Mouse (Mus musculus) layer of hippocampus, postnatal 25 days (tissue): ENCODE measurements at regions not wholly inside any gene's neighbourhood (a gene's known extent, or its start where the extent isn't known, plus 50 kb on each side); places are given as distances from the start of the nearest gene placed in this dataset.

ENCODE experiments used
- DNase-seq, 2 experiments: peaks; one replicate each; pipeline ENCODE4 v3.0.0; 2022; ENCODE audit warnings: mixed read lengths in 2 of 2, low spot score in 1 of 2; ENCODE audit errors: extremely low spot score in 1 of 2

- no peak for DNase-seq
Observed at GRCm38 (mm10) chr15:5584381-5584780, 340.4 kb upstream of the Ptger4 start.

DNA sequence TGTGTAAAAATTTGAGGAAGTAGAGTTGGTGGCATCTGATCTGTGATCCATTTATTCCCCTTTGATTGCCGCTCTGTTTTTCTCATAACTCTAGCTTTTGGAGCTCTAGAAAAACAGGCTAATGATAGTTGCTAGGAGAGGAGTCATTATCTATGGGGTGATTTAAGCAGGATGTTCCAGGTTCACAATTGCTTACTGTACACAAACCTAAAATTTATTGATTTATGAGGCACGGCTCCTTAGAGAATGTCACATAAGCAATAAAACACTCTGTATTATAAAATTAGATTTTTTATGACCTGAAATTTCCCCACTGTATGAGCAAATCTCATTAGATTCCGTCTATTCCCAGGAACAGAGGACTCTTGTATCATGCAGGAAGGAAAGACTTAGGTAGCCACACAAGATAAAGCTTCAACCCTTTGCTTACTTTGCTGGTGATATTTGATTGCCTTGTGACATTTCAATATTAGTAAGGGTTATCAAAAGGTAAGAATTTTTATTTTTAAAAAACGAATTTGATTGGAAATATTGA, 360.8 kb upstream of the Ptger4 start:
- no peak for DNase-seq

- DNase-seq: no peak
Observed at GRCm38 (mm10) chr15:5607533-5607932, 363.5 kb upstream of the Ptger4 start.

GRCm38 (mm10) chr15:5623021-5623420, 379.0 kb upstream of the Ptger4 start:
- DNase-seq: no peak

- DNase-seq: no peak
Observed at GRCm38 (mm10) chr15:5625367-5625766, 381.4 kb upstream of the Ptger4 start.

GRCm38 (mm10) chr15:5646673-5647072, 402.7 kb upstream of the Ptger4 start:
- no peak for DNase-seq

- no peak for DNase-seq
Observed at GRCm38 (mm10) chr15:5658796-5659195, 414.8 kb upstream of the Ptger4 start.

DNA sequence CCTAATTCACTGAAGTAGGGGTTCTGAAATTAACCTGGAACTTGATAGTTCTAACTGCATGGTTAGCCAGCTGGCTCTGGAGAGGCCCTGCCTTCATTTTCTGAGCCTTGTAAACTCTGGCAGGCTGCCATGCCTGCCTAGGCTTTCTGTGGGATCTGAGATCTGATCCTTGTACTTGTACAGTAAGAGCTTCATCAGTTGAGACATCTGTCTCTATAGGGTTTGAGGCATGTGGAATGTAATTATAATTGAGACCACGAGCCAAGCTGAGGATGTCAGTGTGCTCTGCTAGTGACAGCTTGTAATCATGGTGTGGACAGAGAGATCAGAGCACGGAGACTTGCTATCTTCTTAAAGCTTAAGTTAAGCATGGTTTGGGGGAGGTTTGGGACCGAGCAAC, 416.8 kb upstream of the Ptger4 start:
- DNase-seq: no peak

DNA sequence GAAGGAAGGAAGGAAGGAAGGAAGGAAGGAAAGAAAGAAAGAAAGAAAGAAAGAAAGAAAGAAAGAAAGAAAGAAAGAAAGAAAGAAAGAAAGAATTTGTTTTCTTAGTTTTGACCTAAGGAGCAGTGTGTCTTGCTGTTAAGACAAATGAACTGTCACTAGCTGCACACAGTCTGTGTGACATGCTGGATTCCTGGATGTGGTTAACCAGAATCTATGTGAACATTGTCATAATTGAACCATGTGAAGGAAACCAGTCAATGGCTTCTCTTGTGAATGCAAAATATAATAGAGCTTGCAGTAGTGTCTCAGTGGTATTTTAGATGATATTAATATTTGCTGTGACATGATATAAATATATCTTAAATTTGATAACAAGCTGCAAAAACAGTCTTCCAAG, 427.8 kb upstream of the Ptger4 start:
- no peak for DNase-seq

GRCm38 (mm10) chr15:5676704-5677103, 432.7 kb upstream of the Ptger4 start:
- no peak for DNase-seq

- DNase-seq: no peak
Observed at GRCm38 (mm10) chr15:5693810-5694209, 449.8 kb upstream of the Ptger4 start.

- no peak for DNase-seq
Observed at GRCm38 (mm10) chr15:5695015-5695414, 451.0 kb upstream of the Ptger4 start.

- no peak for DNase-seq
Observed at GRCm38 (mm10) chr15:5708454-5708853, 464.5 kb upstream of the Ptger4 start.

- no peak for DNase-seq
Observed at GRCm38 (mm10) chr15:5740658-5741057, 496.7 kb upstream of the Ptger4 start.

- DNase-seq: no peak
Observed at GRCm38 (mm10) chr15:5743893-5744292, 499.9 kb upstream of the Ptger4 start.

DNA sequence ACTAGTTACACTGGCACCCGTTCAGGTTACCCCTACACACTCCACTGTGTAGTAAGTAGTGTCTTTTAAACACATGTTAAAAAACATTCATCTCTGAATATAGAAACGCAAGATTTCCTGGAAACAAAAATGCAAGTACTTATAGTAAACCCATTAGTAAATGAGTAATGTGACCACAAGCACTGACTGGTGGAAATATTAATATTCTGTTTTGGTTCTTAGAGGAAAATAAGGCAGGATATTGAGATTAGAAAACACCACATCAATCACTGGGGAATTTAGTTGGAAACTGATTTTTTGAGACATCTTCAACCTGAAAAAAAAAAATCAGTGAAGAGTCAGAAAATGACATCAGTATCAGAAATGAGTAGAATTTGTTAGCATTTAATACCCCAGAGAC, 514.7 kb upstream of the Ptger4 start:
- DNase-seq: no peak

GRCm38 (mm10) chr15:5762216-5762615, 518.2 kb upstream of the Ptger4 start:
- DNase-seq: no peak

DNA sequence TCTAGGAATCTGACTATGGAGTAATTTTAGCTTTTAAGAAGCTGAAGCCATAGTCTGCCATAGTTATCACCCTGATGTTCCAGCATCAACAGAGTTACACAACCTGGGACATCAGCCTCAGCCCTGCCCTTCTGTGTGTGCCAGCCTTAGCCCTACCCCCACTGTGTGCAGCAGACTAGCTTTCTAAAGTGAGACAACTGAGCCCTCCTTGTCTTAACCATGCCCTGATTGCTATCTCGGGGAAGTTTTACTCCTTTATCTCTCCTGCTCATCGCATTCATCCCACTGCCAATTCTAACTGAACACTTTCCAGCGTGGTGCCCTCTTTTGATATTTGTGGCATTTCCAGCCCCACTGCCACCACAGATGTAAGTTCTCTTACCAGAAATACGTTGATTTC, 522.5 kb upstream of the Dab2 start:
- DNase-seq: no peak

- no peak for DNase-seq
Observed at GRCm38 (mm10) chr15:5799917-5800316, 499.7 kb upstream of the Dab2 start.

GRCm38 (mm10) chr15:5811154-5811732, 488.3 kb upstream of the Dab2 start:
- no peak for DNase-seq

DNA sequence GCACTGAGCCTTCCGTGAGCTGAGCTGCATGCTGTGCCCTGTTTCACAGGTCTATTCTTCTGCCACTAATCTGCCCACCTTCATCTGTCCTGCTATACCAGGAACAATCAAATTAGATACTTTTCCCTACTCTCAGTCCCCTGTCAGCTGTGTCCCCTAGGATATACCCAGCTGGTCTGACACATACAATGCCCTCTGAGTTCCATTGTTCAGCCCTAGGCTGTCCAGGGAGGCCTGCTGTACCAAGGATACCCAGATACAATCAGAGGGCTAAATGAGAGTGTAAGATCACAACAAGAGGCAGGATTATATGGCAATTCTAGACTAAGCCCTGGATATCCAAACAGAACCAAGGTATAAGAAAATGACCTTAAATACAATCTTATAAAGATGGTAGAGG, 487.6 kb upstream of the Dab2 start:
- DNase-seq: no peak

- DNase-seq: no peak
Observed at GRCm38 (mm10) chr15:5817901-5818576, 481.5 kb upstream of the Dab2 start.
